In genomic region chr2:33487332-33487731, GRCm38 (mm10) we compare ENCODE assay signal across 10 mouse cellular contexts. TPM values are rescaled to one million over a fixed set of nuclear protein-coding genes. Genes with fewer than 3 reads are reported as not detected.
DNase-seq lines count a peak whose midpoint lies in the region; ATAC-seq and TF ChIP-seq lines count a peak whose summit lies in the region.
"Had no signal": no experiment of that assay in that cellular context is flagged by ENCODE, and none has a peak within 500 bp of the region (broad histone marks: within the 10 kb centered on the region; RNA-seq: fewer than 3 reads in every experiment).

No protein-coding gene starts in this region.

- H3K4me3 ChIP-seq in hindbrain, embryonic 11.5 days (ENCODE audit: low read depth, low read length): no peak overlapping the region
- H3K4me3 ChIP-seq in hindbrain, embryonic 10.5 days: no peak overlapping the region
- no peak overlapping the region for H3K4me3 ChIP-seq in hindbrain, embryonic 12.5 days
- H3K4me3 ChIP-seq in kidney, postnatal 0 days (replicated peaks; ENCODE audit: low read depth, low read length): no peak overlapping the region
- H3K4me3 ChIP-seq in midbrain, embryonic 15.5 days: no peak overlapping the region

- WGBS in hindbrain, embryonic 11.5 days: 77% methylated on average over 8 of the region's 8 CpGs
- WGBS in hindbrain, embryonic 10.5 days: 79% methylated on average over 8 of the region's 8 CpGs
- 68% methylated on average over 8 of the region's 8 CpGs for WGBS in hindbrain, embryonic 12.5 days
- 66% methylated on average over 8 of the region's 8 CpGs for WGBS in kidney, postnatal 0 days
- 54% methylated on average over 8 of the region's 8 CpGs for WGBS in midbrain, embryonic 15.5 days

- ATAC-seq in hindbrain, embryonic 11.5 days (ENCODE audit: low FRiP score): no peak
- ATAC-seq in hindbrain, embryonic 12.5 days (ENCODE audit: low FRiP score): no peak
- no peak for ATAC-seq in kidney, postnatal 0 days (replicated peaks; ENCODE audit: low FRiP score, low read depth)
- ATAC-seq in midbrain, embryonic 15.5 days (replicated peaks): no peak; the same call in 1 of the 2 replicates

- no peak overlapping the region for H3K4me2 ChIP-seq in hindbrain, embryonic 11.5 days (replicated peaks; ENCODE audit: low read depth, low read length)
- H3K4me2 ChIP-seq in hindbrain, embryonic 12.5 days (replicated peaks): no peak overlapping the region
- H3K4me2 ChIP-seq in kidney, postnatal 0 days (ENCODE audit: low read length): no peak overlapping the region
- no peak overlapping the region for H3K4me2 ChIP-seq in midbrain, embryonic 15.5 days
- H3K4me2 ChIP-seq: liver, embryonic 11.5 days had no signal

- DNase-seq in hindbrain, embryonic 11.5 days (ENCODE audit: low spot score): peak; percentile 12
- DNase-seq in hindbrain, embryonic 10.5 days (ENCODE audit: low spot score): no peak
- peak; percentile 35 for DNase-seq in kidney, postnatal 0 days (ENCODE audit: low spot score)
- DNase-seq in left cerebral cortex, postnatal 14 days (ENCODE audit: low spot score in 2 of 2): no peak
- DNase-seq in left cerebral cortex, postnatal 25 days (ENCODE audit: low spot score in 2 of 2): no peak
- DNase-seq in gastrocnemius, postnatal 25 days: no peak

- H3K4me1 ChIP-seq in hindbrain, embryonic 11.5 days (replicated peaks; ENCODE audit: control insufficient read depth, insufficient read depth, low read length): 0 out of 2 replicates have a peak, but pooled peaks cover 2% of the 10 kb centered on the region
- H3K4me1 ChIP-seq in hindbrain, embryonic 10.5 days (replicated peaks): peaks cover 9% of the 10 kb centered on the region; the same call in 1 of the 2 replicates
- peaks cover 6% of the 10 kb centered on the region; the same call in 1 of the 2 replicates for H3K4me1 ChIP-seq in hindbrain, embryonic 12.5 days
- H3K4me1 ChIP-seq in kidney, postnatal 0 days (replicated peaks; ENCODE audit: insufficient read depth, low read length): no peaks in the 10 kb centered on the region
- H3K4me1 ChIP-seq in midbrain, embryonic 15.5 days: peaks cover 11% of the 10 kb centered on the region

- TF ChIP-seq CTCF in kidney, postnatal 0 days (IDR thresholded peaks at IDR 0.05; ENCODE audit: low read depth): no peak

- no peaks in the 10 kb centered on the region for H3K9me3 ChIP-seq in hindbrain, embryonic 11.5 days (ENCODE audit: control insufficient read depth, low read length)
- no peaks in the 10 kb centered on the region for H3K9me3 ChIP-seq in hindbrain, embryonic 10.5 days
- H3K9me3 ChIP-seq in hindbrain, embryonic 12.5 days (replicated peaks): no peaks in the 10 kb centered on the region
- no peaks in the 10 kb centered on the region for H3K9me3 ChIP-seq in kidney, postnatal 0 days (replicated peaks; ENCODE audit: low read length)
- no peaks in the 10 kb centered on the region for H3K9me3 ChIP-seq in midbrain, embryonic 15.5 days

- no peak overlapping the region for H3K27ac ChIP-seq in hindbrain, embryonic 11.5 days (ENCODE audit: low read depth, low read length)
- H3K27ac ChIP-seq in hindbrain, embryonic 10.5 days: no peak overlapping the region
- H3K27ac ChIP-seq in hindbrain, embryonic 12.5 days: no peak overlapping the region
- H3K27ac ChIP-seq in kidney, postnatal 0 days: no peak overlapping the region
- H3K27ac ChIP-seq in midbrain, embryonic 15.5 days: peak overlapping the region; percentile 19
- H3K27ac ChIP-seq: stomach, postnatal 0 days had no signal

- no peaks in the 10 kb centered on the region for H3K36me3 ChIP-seq in hindbrain, embryonic 11.5 days (ENCODE audit: control insufficient read depth, insufficient read depth, low read length)
- H3K36me3 ChIP-seq in hindbrain, embryonic 10.5 days: no peaks in the 10 kb centered on the region
- H3K36me3 ChIP-seq in hindbrain, embryonic 12.5 days: no peaks in the 10 kb centered on the region
- no peaks in the 10 kb centered on the region for H3K36me3 ChIP-seq in kidney, postnatal 0 days (ENCODE audit: insufficient read depth, low read length)
- H3K36me3 ChIP-seq in midbrain, embryonic 15.5 days (replicated peaks): no peaks in the 10 kb centered on the region

- H3K9ac ChIP-seq in hindbrain, embryonic 11.5 days (ENCODE audit: low read depth, low read length): 0 out of 2 replicates have a peak overlapping the region, but pooled peaks have one; percentile 24
- 0 out of 2 replicates have a peak overlapping the region, but pooled peaks have one; percentile 0 for H3K9ac ChIP-seq in hindbrain, embryonic 12.5 days
- H3K9ac ChIP-seq in kidney, postnatal 0 days (ENCODE audit: low read depth, low read length): no peak overlapping the region
- no peak overlapping the region for H3K9ac ChIP-seq in midbrain, embryonic 15.5 days

- H3K27me3 ChIP-seq in hindbrain, embryonic 11.5 days (ENCODE audit: control insufficient read depth, insufficient read depth, low read length): no peaks in the 10 kb centered on the region
- H3K27me3 ChIP-seq in hindbrain, embryonic 10.5 days (ENCODE audit: insufficient read depth, poor library complexity, severe bottlenecking): peaks cover 16% of the 10 kb centered on the region; the same call in 1 of the 2 replicates
- no peaks in the 10 kb centered on the region; the same call in 1 of the 2 replicates for H3K27me3 ChIP-seq in hindbrain, embryonic 12.5 days
- no peaks in the 10 kb centered on the region for H3K27me3 ChIP-seq in kidney, postnatal 0 days (ENCODE audit: insufficient read depth, low read length)
- H3K27me3 ChIP-seq in midbrain, embryonic 15.5 days (replicated peaks): peaks cover 8% of the 10 kb centered on the region

- intact Hi-C loops in left cerebral cortex, postnatal 14 days (cut with DNase I): loop anchor here (1.0 to 5.0 kb wide), 4 partner anchors 55 to 247 kb away; no protein-coding TSS in a partner anchor
- intact Hi-C loops in left cerebral cortex, postnatal 25 days (cut with DNase I): loop anchor here (1.0 to 5.0 kb wide), 4 partner anchors 55 to 247 kb away; no protein-coding TSS in a partner anchor

RNA-seq across cellular contexts. Expression of gene Zbtb43, which starts 19.0 kb away (rescaled TPM):
- polyA plus RNA-seq in hindbrain, embryonic 11.5 days (2014; fragmentation: Nextera tagmentation; extraction: Ambion mirVana): 24.8 and 31.2 TPM in 2 replicates
- polyA plus RNA-seq in hindbrain, embryonic 10.5 days (2016; fragmentation: Nextera tagmentation; extraction: Ambion mirVana): 19.0 and 22.7 TPM in 2 replicates
- polyA plus RNA-seq in hindbrain, embryonic 12.5 days (2016; fragmentation: Nextera tagmentation; extraction: Ambion mirVana): 26.5 and 27.3 TPM in 2 replicates
- polyA plus RNA-seq in kidney, postnatal 0 days (2015; fragmentation: Nextera tagmentation; extraction: Ambion mirVana): 13.9 and 15.3 TPM in 2 replicates
- polyA plus RNA-seq in midbrain, embryonic 15.5 days (2015; fragmentation: Nextera tagmentation; extraction: Ambion mirVana): 25.2 and 28.4 TPM in 2 replicates
- 10 to 100 TPM; 29.3 to 30.0 TPM for total RNA-seq in left cerebral cortex, postnatal 14 days (2021)
- total RNA-seq in left cerebral cortex, postnatal 25 days (2021): 10 to 100 TPM; 30.9 to 36.0 TPM
- 10 to 100 TPM; 11.8 to 13.1 TPM for total RNA-seq in gastrocnemius, postnatal 25 days (2021)

RNA-seq across cellular contexts. Expression of gene Zbtb34, which starts 56.2 kb away (rescaled TPM):
- 8.0 and 8.5 TPM in 2 replicates for polyA plus RNA-seq in hindbrain, embryonic 11.5 days (2014; fragmentation: Nextera tagmentation; extraction: Ambion mirVana)
- 7.2 and 8.2 TPM in 2 replicates for polyA plus RNA-seq in hindbrain, embryonic 10.5 days (2016; fragmentation: Nextera tagmentation; extraction: Ambion mirVana)
- 10.0 and 12.0 TPM in 2 replicates for polyA plus RNA-seq in hindbrain, embryonic 12.5 days (2016; fragmentation: Nextera tagmentation; extraction: Ambion mirVana)
- 3.5 and 3.8 TPM in 2 replicates for polyA plus RNA-seq in kidney, postnatal 0 days (2015; fragmentation: Nextera tagmentation; extraction: Ambion mirVana)
- 7.7 and 8.7 TPM in 2 replicates for polyA plus RNA-seq in midbrain, embryonic 15.5 days (2015; fragmentation: Nextera tagmentation; extraction: Ambion mirVana)
- total RNA-seq in left cerebral cortex, postnatal 14 days (2021): 10 to 100 TPM; 29.7 to 38.4 TPM
- total RNA-seq in left cerebral cortex, postnatal 25 days (2021): 10 to 100 TPM; 24.2 to 26.2 TPM
- 1 to 10 TPM; 3.5 to 4.4 TPM for total RNA-seq in gastrocnemius, postnatal 25 days (2021)

Comparison
In these comparisons a context has a peak if more than half of its experiments do, and no peak if none do; other contexts are left out.
1. DNase-seq: peak in hindbrain, embryonic 11.5 days (single experiment) and kidney, postnatal 0 days (single experiment); none in hindbrain, embryonic 10.5 days (single experiment), left cerebral cortex, postnatal 14 days (0 of 2), left cerebral cortex, postnatal 25 days (0 of 2) and gastrocnemius, postnatal 25 days (single experiment).
2. H3K9ac ChIP-seq: peak in hindbrain, embryonic 11.5 days (single experiment) and hindbrain, embryonic 12.5 days (single experiment); none in kidney, postnatal 0 days (single experiment) and midbrain, embryonic 15.5 days (single experiment).